Mouse (Mus musculus) CD4-positive, CD25-positive, alpha-beta regulatory T cell, adult 2 months (primary cell): Measurements from ENCODE around the gene Edn2.
A peak's percentile ranks its signal among the peaks of the same experiment; 100 is the strongest.

Source experiments
- DNase-seq: peaks from one replicate; pipeline ENCODE4 v3.0.0-alpha.2; 2012; ENCODE audit warnings: low read depth, low spot score

The Edn2 gene

DNA sequence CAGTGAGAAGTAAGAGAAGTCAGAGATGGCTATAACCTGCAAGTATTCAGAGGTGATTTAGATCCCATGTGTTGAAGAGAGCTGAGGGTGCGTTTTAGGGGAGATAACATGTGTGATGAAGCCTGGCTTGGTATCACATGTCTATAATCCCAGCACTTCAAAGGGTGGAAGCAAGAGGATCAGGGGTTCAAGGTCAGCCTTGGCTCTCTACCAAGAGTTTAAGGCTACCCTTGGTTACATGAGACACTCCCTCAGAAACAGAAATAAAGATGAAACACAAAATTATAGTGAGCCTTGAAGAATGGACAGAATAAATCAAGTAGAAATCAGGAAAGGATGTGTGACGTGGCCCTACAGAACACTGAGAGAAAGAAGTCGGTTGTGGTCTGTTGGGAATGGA lies 7.3 kb upstream of the Edn2 start:
- no peak for DNase-seq

DNA sequence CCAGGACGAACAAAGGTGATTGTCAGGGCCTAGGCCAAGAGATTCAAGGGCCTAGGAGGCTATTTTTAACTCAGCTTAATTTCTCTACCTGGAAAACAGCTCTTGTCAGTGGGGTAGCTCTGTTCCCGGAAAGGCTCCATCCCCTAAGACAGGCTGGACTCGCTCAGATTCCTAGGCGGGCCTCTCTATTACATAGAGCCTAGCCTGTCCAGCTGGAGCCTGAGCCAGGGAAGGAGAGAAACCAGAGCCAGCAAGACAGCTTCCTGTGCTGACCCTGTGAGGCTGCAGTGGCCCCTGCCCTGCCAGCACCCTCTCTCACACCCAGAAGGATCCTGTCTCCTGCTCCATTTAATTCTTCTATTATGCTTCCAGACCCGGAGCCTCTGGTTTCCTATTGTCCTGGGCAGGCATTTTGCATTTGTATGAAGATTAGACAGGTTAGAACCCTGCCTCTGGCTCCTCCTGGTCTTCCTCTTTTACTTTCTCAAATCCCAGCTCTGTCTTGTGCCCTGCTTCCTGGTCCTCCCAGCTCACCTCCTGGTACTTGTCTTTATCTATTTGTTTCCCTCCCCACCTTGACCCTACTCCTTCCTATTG lies 2.2 kb upstream of the Edn2 start:
- no peak for DNase-seq

DNA sequence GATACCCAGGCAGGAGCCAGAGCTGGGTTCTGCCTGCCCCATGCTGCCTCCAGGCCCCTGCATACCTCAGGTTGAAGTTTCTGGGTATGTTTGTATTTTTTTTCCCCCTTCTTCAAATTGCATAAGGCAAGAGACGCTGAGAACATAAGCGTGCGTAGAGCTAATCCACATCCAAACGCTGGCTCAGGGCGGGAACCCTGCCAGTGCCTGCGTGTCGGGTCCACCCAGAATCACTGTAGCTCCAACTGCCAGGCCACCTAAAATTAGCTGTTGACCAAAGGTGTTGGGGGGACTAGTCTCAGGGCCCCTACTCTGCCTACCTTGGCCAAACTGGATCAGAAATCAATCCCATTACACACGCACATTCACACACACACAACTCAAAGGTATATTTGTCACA lies 1.6 kb downstream of the Edn2 start:
- no peak for DNase-seq

DNA sequence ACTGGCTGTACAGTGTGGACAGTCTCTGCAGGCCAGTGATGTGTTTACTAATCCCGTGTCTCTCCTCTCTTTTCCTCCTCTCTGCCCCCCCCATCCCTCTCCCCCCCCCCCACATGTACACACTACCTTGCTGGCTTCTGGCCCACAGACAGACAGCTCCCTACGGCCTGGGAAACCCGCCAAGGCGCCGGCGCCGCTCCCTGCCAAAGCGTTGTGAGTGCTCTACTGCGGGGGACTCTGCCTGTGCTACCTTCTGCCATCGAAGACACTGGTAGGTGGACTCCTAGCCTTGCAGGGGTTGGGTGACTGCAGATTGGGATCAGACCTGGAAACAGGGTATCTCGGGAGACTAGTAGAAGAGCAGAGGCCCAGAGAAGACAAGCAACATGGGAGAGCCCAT lies 2.2 kb downstream of the Edn2 start:
- no peak for DNase-seq

DNA sequence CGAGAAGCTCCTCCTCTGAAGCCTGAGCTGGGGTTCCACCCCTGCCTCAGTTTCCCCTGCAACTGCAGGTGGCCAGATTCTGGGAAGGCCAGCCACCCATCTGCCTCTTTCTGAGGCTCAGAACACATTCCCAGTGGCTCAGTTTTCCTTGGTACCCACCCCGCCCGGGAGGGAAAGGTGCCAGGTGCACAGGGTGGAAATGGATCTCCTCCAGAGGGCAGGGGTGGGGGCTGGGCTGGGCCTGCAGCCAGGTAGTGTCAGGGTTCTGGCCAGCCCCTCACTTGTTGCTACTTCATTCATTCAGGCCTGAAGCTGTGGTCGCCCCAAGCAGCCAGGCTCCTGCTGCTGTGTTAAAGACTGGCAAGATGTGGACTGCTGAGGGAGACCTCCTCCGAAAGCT lies 3.3 kb downstream of the Edn2 start:
- no peak for DNase-seq

DNA sequence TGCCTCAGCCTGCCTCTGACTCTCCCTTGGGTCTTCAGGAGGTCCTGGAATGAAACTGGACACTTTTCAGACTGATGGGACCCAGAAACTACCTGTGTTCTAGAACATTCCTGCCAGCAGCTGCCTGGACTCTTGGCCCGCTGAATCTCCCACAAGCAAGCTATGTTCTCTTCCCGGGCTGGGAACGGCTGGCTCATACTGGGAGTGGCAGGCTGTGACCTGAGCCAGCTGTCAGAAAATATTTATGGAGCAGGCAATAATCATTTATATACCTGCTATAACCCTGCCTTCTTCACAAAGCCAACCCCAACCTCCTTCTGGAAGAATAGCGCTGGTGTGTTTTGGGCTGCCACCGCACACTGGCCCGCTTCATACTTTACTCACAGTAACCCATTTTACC lies 6.8 kb downstream of the Edn2 start:
- no peak for DNase-seq

DNA sequence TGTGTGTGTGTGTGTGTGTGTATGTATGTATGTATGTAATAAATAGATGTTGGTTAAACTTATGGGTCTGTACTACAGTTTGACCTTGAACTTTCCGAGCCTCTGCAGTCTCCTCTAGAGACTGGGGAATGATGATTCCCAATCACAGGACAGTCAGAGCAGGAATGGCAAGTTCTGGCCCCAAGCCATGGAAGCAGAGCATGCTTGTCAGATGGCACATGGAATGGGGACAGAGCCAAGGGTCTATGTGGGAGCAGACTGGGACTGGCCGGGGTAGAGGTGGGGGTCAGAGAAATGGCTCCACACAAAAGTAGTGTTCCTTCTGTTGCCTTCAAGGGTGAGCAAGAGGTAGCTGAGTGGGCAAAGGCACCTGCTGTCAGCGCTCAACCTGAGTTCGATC lies 7.3 kb downstream of the Edn2 start:
- DNase-seq, result no peak

DNA sequence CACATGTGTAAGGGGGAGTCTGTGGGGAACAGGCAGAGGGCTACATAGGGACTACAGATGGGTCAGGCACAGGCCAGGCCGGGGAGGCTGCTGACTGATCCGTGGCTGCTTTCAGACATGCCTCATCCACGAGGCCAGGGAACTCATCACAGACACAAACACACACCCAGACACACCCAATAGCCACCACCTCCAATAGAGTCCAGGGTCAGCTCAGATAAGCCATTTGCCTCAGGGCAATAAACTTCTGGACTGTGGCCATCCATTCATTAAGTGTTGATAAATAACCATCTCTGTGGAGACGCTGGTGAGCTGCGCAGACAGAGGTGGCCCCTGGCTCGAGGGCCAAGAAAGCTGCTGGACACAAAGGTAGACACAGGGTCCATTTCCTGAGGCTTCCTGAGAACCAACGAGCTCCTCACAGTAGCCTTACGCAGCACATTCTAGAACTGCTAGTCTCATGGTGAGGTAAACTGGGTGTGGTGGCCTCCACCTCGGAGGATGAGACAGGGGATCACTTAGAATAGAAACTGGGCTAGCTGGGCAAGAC lies 9.5 kb downstream of the Edn2 start:
- no peak for DNase-seq

DNA sequence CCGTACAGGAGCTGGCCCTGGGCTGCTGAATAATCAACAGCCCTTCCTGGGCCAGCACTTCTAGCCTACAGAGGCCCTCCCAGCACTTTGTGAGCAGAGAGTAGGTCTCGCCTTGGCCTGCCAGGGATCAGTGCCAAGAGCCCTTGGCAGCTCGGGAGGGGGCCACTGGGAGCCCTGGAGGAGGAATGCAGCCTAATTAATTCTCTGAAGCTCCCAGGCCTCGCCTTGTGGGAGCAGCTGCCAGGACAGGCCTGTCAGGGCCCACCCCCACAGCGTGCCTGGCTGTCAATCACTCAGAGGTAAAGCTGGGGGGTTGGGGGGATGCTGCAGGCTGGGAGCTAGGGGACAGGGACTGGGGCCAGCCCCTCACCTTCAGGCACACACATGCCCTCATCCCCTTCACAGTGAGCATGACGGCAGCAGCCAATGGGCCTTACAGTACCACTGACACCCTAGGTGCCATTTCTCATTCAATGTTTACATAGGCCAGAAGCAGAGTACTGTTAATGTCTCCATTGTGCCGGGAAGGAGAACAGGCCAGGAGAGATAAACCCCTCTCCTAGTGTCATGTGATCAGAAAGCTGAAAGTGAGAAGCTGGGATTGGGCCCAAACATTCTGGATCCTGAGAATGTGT lies 11.2 kb downstream of the Edn2 start:
- DNase-seq, result no peak

DNA sequence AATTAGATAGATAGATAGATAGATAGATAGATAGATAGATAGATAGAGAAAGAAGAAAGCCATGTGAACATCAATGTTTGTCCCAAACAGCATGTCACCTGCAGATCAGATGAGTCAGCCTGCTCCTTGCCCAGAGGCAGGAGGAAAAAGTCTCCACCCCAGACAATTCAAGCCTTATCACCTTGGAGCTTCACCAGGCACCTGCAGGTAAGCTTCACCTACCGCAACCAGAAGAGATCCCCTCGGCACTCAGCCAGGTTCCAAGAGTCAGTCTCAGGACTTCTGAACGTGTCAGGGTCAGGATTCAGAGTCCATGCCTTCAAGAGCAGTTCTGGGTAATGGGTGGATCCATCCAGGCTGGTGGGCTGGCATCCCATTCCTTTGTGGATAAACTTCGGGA lies 18.1 kb downstream of the Edn2 start:
- DNase-seq, result no peak

DNA sequence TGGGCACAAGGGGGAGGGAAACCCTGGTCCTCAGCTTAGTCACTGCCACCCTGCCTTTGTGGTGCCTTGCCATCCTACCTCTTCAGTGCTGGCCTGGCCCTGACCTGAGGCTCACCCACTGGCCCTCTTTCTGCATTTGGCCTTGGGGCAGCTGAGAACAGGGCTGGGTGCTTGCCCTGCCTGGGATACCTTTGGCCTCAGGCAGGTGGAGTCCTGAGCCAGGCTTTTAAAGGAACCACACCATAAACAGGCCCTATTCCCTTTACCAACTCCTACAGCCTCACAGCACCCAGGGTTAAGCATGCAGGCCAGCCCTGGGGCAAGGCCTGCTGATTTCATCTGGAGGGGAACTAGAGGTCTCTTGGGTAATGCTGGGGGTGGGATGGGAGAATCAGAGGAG lies 19.5 kb downstream of the Edn2 start:
- no peak for DNase-seq

DNA sequence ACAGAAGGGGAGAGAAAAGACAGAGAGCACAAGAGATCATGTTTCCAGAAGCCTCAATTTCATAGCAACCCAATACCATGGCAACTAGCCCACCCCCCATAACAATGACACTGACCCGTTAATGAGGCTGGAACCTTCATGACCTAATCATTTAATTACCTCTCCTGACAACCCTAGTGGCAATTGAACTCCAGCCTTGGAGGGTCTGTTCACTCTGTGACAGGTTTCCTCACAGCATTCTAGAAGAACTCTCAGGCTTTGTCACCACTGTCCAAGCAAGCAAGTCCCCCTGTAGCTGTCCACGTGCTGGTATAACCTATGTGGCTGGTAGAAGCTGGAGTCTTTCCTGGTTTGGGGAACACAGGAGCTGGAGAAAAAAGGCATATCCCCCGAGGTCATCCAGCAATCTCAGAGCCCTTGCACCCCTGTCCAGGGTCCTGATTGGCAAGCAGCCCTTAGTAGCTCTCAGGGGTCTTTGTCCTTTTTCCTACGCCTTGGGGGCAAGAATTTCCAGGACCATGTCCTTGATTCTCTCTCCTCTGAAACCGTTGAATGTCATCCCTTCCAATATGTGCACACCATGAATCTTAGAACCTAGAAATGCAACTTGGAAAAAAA lies 23.5 kb downstream of the Edn2 start:
- no peak for DNase-seq

DNA sequence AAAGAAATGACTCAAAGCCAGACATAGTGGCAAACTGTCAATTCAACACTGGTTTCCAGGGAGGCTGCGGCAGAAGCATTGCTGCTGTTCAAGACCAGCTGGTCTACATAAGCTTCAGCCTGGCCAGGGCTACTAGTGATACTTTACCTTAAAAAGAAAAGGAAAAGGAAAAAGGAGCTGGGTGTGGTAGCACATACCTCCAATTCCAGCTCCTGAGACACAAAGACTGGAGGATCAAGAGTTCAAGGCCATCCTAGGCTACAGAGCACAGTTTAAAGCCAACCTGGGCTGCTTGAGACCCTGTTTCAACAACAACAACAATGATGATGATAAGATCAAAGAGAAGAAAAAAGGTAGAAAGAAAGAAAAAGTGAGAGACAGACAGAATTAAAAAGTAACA lies 25.4 kb downstream of the Edn2 start:
- DNase-seq, result no peak

DNA sequence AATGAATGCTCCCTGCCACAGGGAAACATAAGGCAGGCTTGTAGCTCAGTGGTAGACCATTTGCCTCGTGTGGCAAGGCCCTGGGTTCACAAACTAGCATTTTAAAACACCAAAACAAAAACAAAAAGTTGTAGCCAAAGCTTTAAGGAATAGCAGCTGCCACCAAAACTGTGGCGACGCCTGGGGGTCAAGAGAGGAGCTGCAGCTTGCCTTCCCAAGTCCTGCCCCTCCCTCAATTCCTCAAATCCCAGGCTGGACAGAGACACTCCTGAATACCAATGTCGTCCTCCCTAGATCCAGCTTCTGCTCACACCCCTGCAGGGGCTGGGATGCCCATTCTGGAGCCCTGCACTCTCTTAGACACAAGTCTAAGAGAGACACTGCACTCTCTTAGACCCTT lies 25.9 kb downstream of the Edn2 start:
- peak; percentile 5 for DNase-seq

DNA sequence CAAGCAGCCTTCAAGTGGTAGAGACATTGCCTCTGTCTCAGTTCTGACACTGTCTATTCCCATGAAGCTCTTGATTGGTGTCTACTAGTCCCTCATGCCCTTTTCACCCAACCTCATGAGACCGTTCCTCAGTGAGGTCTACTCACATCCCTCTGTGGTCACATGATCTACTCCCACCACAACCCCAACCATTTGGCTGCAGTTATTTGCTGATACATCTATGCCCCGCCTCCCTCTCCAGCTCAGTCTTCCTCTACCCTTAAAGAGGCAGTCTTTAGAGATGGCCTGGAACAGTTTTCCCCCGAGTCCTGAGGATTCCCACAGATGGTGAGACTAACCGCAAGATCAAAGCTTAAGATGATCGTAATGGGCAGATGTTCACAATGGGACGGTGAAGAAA lies 27.2 kb downstream of the Edn2 start:
- DNase-seq, result no peak

DNA sequence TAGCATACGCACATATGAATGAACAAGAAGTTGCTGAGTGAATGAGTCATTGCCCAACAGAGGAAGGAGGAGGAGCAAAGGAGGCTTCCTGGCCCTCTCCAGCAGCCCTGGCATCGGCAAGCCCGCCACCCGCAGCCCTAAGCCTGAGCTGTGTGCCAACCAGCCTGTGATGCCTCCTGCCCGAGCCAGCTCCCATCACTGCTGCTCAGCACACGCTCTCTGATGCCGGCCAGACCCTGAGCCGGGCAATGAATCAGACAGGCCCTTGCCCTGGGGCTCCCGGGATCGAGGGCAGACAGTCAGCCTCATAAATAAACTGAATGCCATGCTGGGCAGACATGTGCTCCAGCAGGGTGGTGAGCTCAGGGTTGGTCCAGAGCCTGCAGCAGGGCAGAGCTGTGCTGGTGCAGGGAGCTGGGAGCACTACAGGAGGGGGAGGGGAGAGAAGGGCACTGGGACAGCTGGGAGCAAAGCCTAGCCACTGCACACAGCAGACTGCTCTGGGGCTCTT lies 27.7 kb downstream of the Edn2 start:
- DNase-seq, result no peak

DNA sequence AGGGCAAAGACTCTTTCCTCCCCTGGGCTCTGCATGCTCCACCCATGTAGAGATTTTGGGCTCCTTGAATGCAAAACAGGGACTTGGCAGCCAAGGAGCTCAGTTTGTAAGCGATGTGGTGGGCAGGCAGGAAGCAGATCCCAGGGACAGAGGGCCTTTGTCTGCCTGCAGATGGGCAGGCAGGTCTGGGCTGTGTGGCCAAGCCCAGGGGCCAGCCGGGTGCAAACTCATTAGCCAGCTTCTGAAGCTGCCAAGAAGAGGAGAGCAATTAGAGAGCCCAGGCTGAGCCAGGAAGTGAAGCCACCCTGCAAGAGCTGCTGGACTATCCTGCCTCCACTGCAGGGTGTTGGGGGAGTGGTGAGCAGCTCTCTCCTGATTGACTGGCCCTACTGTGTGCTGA lies 28.9 kb downstream of the Edn2 start:
- DNase-seq, result no peak

DNA sequence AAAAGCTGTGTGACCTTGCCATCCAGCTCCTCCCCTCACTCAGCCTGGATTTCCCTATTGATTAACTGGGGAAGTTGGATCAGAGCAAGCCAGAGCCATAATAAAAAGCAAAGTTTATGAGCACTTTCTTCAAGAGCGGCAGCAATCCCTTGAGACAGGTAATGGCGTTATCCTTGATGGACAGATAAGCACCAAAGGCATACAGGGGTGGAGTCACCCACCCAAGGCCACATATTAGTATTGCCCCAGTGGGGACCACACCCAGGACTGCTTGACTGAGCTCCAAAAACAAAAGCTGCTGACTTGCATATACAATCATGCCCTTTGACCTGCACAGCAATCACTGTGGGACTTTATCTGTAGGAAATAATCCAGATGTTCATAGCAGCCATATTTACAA lies 31.0 kb downstream of the Edn2 start:
- DNase-seq, result no peak

DNA sequence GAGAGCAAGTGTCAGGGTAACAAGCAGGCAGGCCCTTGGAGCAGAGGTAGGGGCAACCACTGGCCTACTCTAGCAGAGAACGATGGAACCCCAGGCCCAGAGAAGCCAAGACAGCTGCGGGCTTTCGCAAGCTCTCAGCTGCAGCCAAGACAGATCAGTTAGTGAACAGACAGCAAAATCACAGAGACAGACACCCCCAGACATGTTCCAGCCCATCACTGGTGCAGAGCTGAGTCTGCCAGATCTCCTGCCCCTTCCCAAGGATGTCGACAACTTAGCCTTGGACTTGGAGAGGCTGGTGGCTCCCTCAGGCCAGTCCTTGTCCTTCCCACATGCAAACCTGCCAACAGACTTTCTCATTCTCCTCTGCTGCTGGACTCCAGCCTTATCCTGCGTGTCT lies 33.0 kb downstream of the Edn2 start:
- no peak for DNase-seq

DNA sequence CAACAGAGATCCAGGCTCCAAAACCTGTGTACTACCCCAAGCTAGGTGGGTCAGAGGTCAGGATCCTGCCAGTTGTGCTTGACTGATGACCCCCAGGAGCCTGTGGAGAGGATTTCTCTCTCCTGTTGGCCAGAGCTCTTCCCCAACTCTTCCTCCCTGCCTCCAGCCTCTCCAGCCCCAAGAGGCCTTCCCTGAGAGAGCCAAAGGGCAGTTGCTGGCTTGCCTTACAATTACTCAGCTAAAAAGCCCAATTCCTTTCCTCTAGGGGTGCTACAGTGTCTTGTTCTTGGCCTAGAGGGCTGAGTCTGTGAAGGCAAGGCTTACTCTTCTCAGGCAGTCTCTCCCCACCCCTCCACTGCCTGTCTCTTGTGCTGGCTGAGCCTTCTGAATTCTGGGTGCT lies 34.0 kb downstream of the Edn2 start:
- DNase-seq, result no peak

DNA sequence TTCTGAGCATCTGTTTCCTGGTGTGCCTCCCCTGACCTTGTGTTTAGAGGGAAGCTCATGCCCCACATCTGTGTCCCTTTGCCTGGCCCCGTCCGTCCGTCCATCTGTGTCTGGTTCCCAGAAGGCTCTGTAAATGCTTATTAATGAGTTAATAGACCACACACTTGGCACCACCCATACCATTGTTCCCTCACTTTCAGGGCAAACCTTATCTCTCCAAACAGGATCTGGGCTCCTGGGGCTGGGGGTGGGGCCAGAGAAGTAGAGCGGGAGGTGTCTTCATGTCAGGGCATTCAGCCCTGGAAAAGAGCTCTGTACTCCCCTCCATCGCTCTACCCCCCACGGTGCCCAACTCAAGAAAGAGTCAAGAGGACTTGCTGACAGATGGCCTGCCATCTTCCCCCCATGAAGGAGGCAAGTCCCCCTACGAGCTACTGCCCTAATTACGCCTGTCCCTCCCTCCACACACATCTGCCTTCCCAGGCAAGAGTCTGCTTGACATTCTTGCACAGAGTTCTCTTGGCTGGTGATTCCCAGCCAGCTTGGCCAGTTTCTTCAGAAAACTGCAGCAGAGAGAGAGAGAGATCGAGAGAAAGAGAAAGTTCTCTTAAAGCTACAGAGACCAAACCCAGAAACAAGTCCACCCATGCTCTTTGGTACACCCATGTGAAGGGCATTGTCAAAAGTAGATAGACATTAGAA lies 38.3 kb downstream of the Edn2 start:
- no peak for DNase-seq

DNA sequence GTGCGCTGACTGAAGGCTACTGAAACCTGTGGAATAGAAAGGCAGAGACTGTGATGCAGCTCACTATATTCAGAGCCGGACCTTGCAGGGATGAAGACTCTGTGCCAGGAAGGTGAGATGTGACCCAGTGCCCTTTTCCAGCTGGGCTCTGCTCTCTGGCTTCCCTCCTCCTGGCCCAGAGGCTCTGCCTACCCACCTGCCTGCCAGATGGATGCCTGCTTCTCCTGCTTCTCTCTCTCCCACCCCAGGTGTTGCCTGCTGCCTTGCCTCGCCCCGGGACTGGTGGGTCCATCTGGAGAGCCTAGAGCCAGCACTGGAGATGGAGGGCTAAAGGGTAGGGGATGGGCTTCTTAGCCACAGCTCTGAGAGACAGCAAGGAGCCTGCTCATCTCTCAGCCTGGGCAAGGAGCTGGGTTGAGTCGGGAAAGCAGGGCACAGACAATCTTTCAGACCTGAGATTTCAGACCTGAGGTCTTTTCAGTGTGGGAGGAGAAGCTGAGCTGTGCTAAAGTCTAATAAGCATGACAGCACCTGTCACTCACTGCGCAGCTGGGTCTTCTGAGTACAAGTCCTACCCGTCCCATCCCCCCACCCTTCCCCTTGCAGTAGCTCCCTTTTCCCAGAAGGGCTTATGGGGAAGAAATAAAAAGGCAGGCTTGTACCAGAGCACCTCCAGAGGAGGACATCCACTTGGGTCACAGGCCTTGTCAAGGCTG lies 39.7 kb downstream of the Edn2 start:
- no peak for DNase-seq
